Mouse (Mus musculus) midbrain, embryonic 14.5 days (tissue): ENCODE results near the gene Lyar. TPM values are rescaled to one million over a fixed set of nuclear protein-coding genes. Genes with fewer than 3 reads are reported as not detected.
A peak's percentile ranks its signal among the peaks of the same experiment; 100 is the strongest.

ENCODE experiments used
- ATAC-seq: fragments of 200-750 bp; cut with Nextera tagmentation; 2 replicates; pipeline ENCODE4 v1.8.0; 2017; ENCODE audit warnings: moderate number of reproducible peaks, moderate library complexity; ENCODE audit not compliant: low FRiP score, low TSS enrichment
- DNase-seq: peaks from one replicate; pipeline ENCODE4 v3.0.0-alpha.2; 2015
- H3K27ac ChIP-seq: fragments of 300-500 bp; sonication (generic); replicated peaks from 2 replicates; pipeline ENCODE4 v1.5.1; 2014; ENCODE audit warnings: mild to moderate bottlenecking, low read depth, low read length, moderate library complexity
- H3K27me3 ChIP-seq: fragments of 300-500 bp; sonication (generic); 2 replicates; pipeline ENCODE4 v1.6.1; 2014; ENCODE audit warnings: low read length, control low read depth, mixed read lengths; ENCODE audit not compliant: control insufficient read depth, insufficient read depth
- H3K36me3 ChIP-seq: fragments of 300-500 bp; sonication (generic); 2 replicates; pipeline ENCODE4 v1.6.1; 2014; ENCODE audit warnings: low read length, control low read depth; ENCODE audit not compliant: control insufficient read depth, insufficient read depth
- H3K4me1 ChIP-seq: fragments of 300-500 bp; sonication (generic); 2 replicates; pipeline ENCODE4 v1.6.1; 2014; ENCODE audit warnings: mild to moderate bottlenecking, antibody characterized with exemption, low read length, control low read depth; ENCODE audit not compliant: control insufficient read depth, insufficient read depth
- H3K4me2 ChIP-seq: fragments of 300-500 bp; sonication (generic); 2 replicates; pipeline ENCODE4 v1.6.1; 2014; ENCODE audit warnings: mild to moderate bottlenecking, low read length, moderate library complexity
- H3K4me3 ChIP-seq: fragments of 300-500 bp; sonication (generic); replicated peaks from 2 replicates; pipeline ENCODE4 v1.5.1; 2014; ENCODE audit warnings: low read depth, low read length
- H3K9ac ChIP-seq: fragments of 300-500 bp; sonication (generic); replicated peaks from 2 replicates; pipeline ENCODE4 v1.6.1; 2014; ENCODE audit warnings: mild to moderate bottlenecking, low read length, moderate library complexity
- H3K9me3 ChIP-seq: fragments of 300-500 bp; sonication (generic); 2 replicates; pipeline ENCODE4 v1.6.1; 2016; ENCODE audit warnings: low read length, control low read depth, mixed read lengths; ENCODE audit not compliant: control insufficient read depth
- WGBS: fragments of 180-500 bp; shearing (Covaris S2); extraction: QIAGEN DNeasy Blood & Tissue Kit; methylation state at CpG from one replicate; pipeline ENCODE4 v1.1.7; 2014; 5-methylcytosine and 5-hydroxymethylcytosine counted together
- polyA plus RNA-seq: library from polyadenylated mRNA; unstranded; fragments of >200 nt; fragmentation: Nextera tagmentation; extraction: Ambion mirVana; gene quantifications from 2 replicates; pipeline ENCODE4 v1.2.1, GENCODE M21; 2014

The Lyar gene
- polyA plus RNA-seq, 1 experiment from 2014 or later: 41.9 TPM

- H3K9ac ChIP-seq: peak overlapping the region; percentile 88
- H3K9me3 ChIP-seq: no peaks in the 10 kb centered on the region
- WGBS: 46% methylated on average over 9 of the region's 9 CpGs
- H3K4me2 ChIP-seq: peak overlapping the region; percentile 87
- peaks cover 23% of the 10 kb centered on the region for H3K36me3 ChIP-seq
- peak overlapping the region; percentile 85 for H3K4me3 ChIP-seq
- peaks cover 6% of the 10 kb centered on the region; the same call in 1 of the 2 replicates for H3K4me1 ChIP-seq
- ATAC-seq: peak; percentile 15; the same call in 1 of the 2 replicates
- peak overlapping the region; percentile 87 for H3K27ac ChIP-seq
- DNase-seq: no peak
- H3K27me3 ChIP-seq: no peaks in the 10 kb centered on the region
These were observed 39.3 kb downstream of the Lyar start for GRCm38 (mm10) chr5:38259455-38260106.

- ATAC-seq (peak; percentile 78), DNase-seq (peak; percentile 89)
- no peaks in the 10 kb centered on the region for H3K9me3 ChIP-seq
- peak within 1 kb of the TSS; percentile 85 for H3K4me3 ChIP-seq
- H3K4me2 ChIP-seq: peak within 1 kb of the TSS; percentile 87
- no peaks in the 10 kb centered on the region for H3K27me3 ChIP-seq
- peak within 1 kb of the TSS; percentile 87 for H3K27ac ChIP-seq
- peaks cover 29% of the 10 kb centered on the region for H3K36me3 ChIP-seq
- H3K9ac ChIP-seq: peak within 1 kb of the TSS; percentile 88
- under 1% methylated on average over 40 of the region's 40 CpGs for WGBS
- peaks cover 6% of the 10 kb centered on the region; the same call in 1 of the 2 replicates for H3K4me1 ChIP-seq
These were observed 39.9 kb downstream of the Lyar start, which contains the start of gene Tmem128 for GRCm38 (mm10) chr5:38260107-38260682. Gene Tmem128, plus strand, starts transcription at chr5:38260185.

GRCm38 (mm10) chr5:38270942-38271341 is 50.7 kb downstream of the Lyar start:
- H3K27me3 ChIP-seq: peaks cover 21% of the 10 kb centered on the region
- H3K4me3 ChIP-seq: no peak overlapping the region
- 90% methylated on average over 3 of the region's 3 CpGs for WGBS
- H3K9ac ChIP-seq: no peak overlapping the region
- no peak overlapping the region for H3K27ac ChIP-seq
- H3K9me3 ChIP-seq: no peaks in the 10 kb centered on the region
- peaks cover 46% of the 10 kb centered on the region for H3K36me3 ChIP-seq
- no peak for ATAC-seq
- H3K4me2 ChIP-seq: no peak overlapping the region
- H3K4me1 ChIP-seq: no peaks in the 10 kb centered on the region
- no peak for DNase-seq

- no peak overlapping the region for H3K4me2 ChIP-seq
- peaks cover 44% of the 10 kb centered on the region for H3K27me3 ChIP-seq
- no peaks in the 10 kb centered on the region for H3K9me3 ChIP-seq
- 89% methylated on average over 4 of the region's 4 CpGs for WGBS
- no peak overlapping the region for H3K4me3 ChIP-seq
- H3K9ac ChIP-seq: no peak overlapping the region
- DNase-seq: no peak
- H3K36me3 ChIP-seq: peaks cover 18% of the 10 kb centered on the region
- peaks cover 9% of the 10 kb centered on the region for H3K4me1 ChIP-seq
- no peak overlapping the region for H3K27ac ChIP-seq
- no peak for ATAC-seq
These were observed 53.6 kb downstream of the Lyar start for GRCm38 (mm10) chr5:38273831-38274230.

- peaks cover 54% of the 10 kb centered on the region for H3K27me3 ChIP-seq
These were observed 55.5 kb downstream of the Lyar start, which contains the start of gene Otop1 for GRCm38 (mm10) chr5:38275771-38276170. Gene Otop1, plus strand, starts transcription at chr5:38275972.

GRCm38 (mm10) chr5:38276451-38276850 is 56.2 kb downstream of the Lyar start:
- ATAC-seq (no peak), DNase-seq (peak; percentile 35)
- Histone ChIP-seq H3K27ac (no peak overlapping the region), H3K4me3 (no peak overlapping the region), H3K9ac (0 out of 2 replicates have a peak overlapping the region, but pooled peaks have one; percentile 7), H3K4me1 (peaks cover 9% of the 10 kb centered on the region), H3K4me2 (peak overlapping the region; percentile 59), H3K27me3 (peaks cover 54% of the 10 kb centered on the region), H3K9me3 (no peaks in the 10 kb centered on the region), H3K36me3 (peaks cover 2% of the 10 kb centered on the region)
- WGBS: 1% methylated on average over 19 of the region's 19 CpGs

More at GRCm38 (mm10) chr5:38275771-38276170, 55.5 kb downstream of the Lyar start, which contains the start of gene Otop1:
- H3K9me3 ChIP-seq: no peaks in the 10 kb centered on the region
- H3K27ac ChIP-seq: no peak within 1 kb of the TSS
- H3K9ac ChIP-seq: 0 out of 2 replicates have a peak within 1 kb of the TSS, but pooled peaks have one; percentile 7
- peaks cover 5% of the 10 kb centered on the region for H3K36me3 ChIP-seq
- ATAC-seq (no peak), DNase-seq (no peak)
- 0 out of 2 replicates have a peak within 1 kb of the TSS, but pooled peaks have one; percentile 34 for H3K4me3 ChIP-seq
- peaks cover 9% of the 10 kb centered on the region for H3K4me1 ChIP-seq
- H3K4me2 ChIP-seq: peak within 1 kb of the TSS; percentile 59
- 2% methylated on average over 4 of the region's 4 CpGs for WGBS

GRCm38 (mm10) chr5:38277098-38277866 is 57.0 kb downstream of the Lyar start:
- Histone ChIP-seq H3K4me3 (peak overlapping the region; percentile 34), H3K36me3 (no peaks in the 10 kb centered on the region), H3K9me3 (no peaks in the 10 kb centered on the region), H3K27ac (no peak overlapping the region), H3K9ac (peak overlapping the region; percentile 17; the same call in 1 of the 2 replicates), H3K4me2 (peak overlapping the region; percentile 59), H3K4me1 (peaks cover 9% of the 10 kb centered on the region), H3K27me3 (peaks cover 54% of the 10 kb centered on the region)
- WGBS: under 1% methylated on average over 65 of the region's 65 CpGs
- ATAC-seq: no peak
- peak; percentile 46 for DNase-seq

- Histone ChIP-seq H3K9ac (no peak overlapping the region), H3K4me1 (peaks cover 9% of the 10 kb centered on the region), H3K36me3 (no peaks in the 10 kb centered on the region), H3K9me3 (no peaks in the 10 kb centered on the region), H3K4me3 (peak overlapping the region; percentile 34; the same call in 1 of the 2 replicates), H3K27ac (no peak overlapping the region), H3K4me2 (peak overlapping the region; percentile 59), H3K27me3 (peaks cover 54% of the 10 kb centered on the region)
- ATAC-seq: no peak
- WGBS: 16% methylated on average over 12 of the region's 12 CpGs
- no peak for DNase-seq
These were observed 57.8 kb downstream of the Lyar start for GRCm38 (mm10) chr5:38277936-38278600.
